8 mouse cellular contexts compared by ENCODE assay signal in genomic region chr9:122248168-122248567, GRCm38 (mm10). TPM values are rescaled to one million over a fixed set of nuclear protein-coding genes. Genes with fewer than 3 reads are reported as not detected.
DNase-seq lines count a peak whose midpoint lies in the region; ATAC-seq and TF ChIP-seq lines count a peak whose summit lies in the region.
"Had no signal": no experiment of that assay in that cellular context is flagged by ENCODE, and none has a peak within 500 bp of the region (broad histone marks: within the 10 kb centered on the region; RNA-seq: fewer than 3 reads in every experiment).

No protein-coding gene starts in this region.

- H3K9me3 ChIP-seq in lung, postnatal 0 days (ENCODE audit: low read length) = no peaks in the 10 kb centered on the region
- H3K9me3 ChIP-seq: liver, embryonic 15.5 days had no signal

- no peak overlapping the region for H3K4me3 ChIP-seq in bone marrow, adult 2 months (replicated peaks; ENCODE audit: control insufficient read depth, low read depth, low read length)
- no peak overlapping the region for H3K4me3 ChIP-seq in embryonic fibroblast, embryonic 13.5 days (ENCODE audit: insufficient read depth, low read length)
- H3K4me3 ChIP-seq in lung, postnatal 0 days (ENCODE audit: low read depth, low read length) = no peak overlapping the region
- H3K4me3 ChIP-seq: liver, embryonic 15.5 days had no signal

- H3K4me1 ChIP-seq in bone marrow, adult 2 months (ENCODE audit: control insufficient read depth, insufficient read depth, low read length) = no peaks in the 10 kb centered on the region; the same call in 1 of the 2 replicates
- H3K4me1 ChIP-seq in embryonic fibroblast, embryonic 13.5 days (ENCODE audit: control insufficient read depth, insufficient read depth, low read length) = peaks cover 3% of the 10 kb centered on the region; the same call in 1 of the 2 replicates
- H3K4me1 ChIP-seq in lung, postnatal 0 days (ENCODE audit: insufficient read depth, low read depth, low read length) = no peaks in the 10 kb centered on the region

- 43% methylated on average over 8 of the region's 8 CpGs for WGBS in bone marrow, adult 2 months
- 49% methylated on average over 8 of the region's 8 CpGs for WGBS in lung, postnatal 0 days

- peak; percentile 51 to 65 for DNase-seq in right cerebral cortex, postnatal 10 days (ENCODE audit: low spot score in 2 of 2)
- DNase-seq in right cerebral cortex, postnatal 25 days = no peak
- peak; percentile 11 for DNase-seq in kidney, adult 11 months
- DNase-seq in lung, postnatal 0 days (ENCODE audit: low spot score) = peak; percentile 75
- DNase-seq in retina, adult 2 months (ENCODE audit: low read depth, low spot score) = peak; percentile 46

- TF ChIP-seq POLR2A in bone marrow, adult 2 months (IDR thresholded peaks at IDR 0.05; ENCODE audit: borderline replicate concordance, control insufficient read depth, low read depth, low read length) = no peak
- no peak for TF ChIP-seq POLR2A in embryonic fibroblast, embryonic 13.5 days (IDR thresholded peaks at IDR 0.05; ENCODE audit: low read depth, low read length)

- H3K9ac ChIP-seq in lung, postnatal 0 days (replicated peaks; ENCODE audit: low read depth) = no peak overlapping the region
- H3K9ac ChIP-seq: liver, embryonic 15.5 days had no signal

- TF ChIP-seq CTCF in bone marrow, adult 2 months (IDR thresholded peaks at IDR 0.05; ENCODE audit: control insufficient read depth, insufficient read depth, low read length) = peak; percentile 70
- TF ChIP-seq CTCF in embryonic fibroblast, embryonic 13.5 days (IDR thresholded peaks at IDR 0.05; ENCODE audit: borderline replicate concordance, insufficient read depth, low read length) = peak; percentile 91
- TF ChIP-seq CTCF in lung, postnatal 0 days (IDR thresholded peaks at IDR 0.05) = peak; percentile 77

- ATAC-seq in lung, postnatal 0 days = peak; percentile 64

- no peak overlapping the region for H3K27ac ChIP-seq in bone marrow, adult 2 months (ENCODE audit: control insufficient read depth, insufficient read depth, low read depth, low read length, poor library complexity)
- no peak overlapping the region for H3K27ac ChIP-seq in embryonic fibroblast, embryonic 13.5 days (ENCODE audit: insufficient read depth, low read length)
- no peak overlapping the region for H3K27ac ChIP-seq in lung, postnatal 0 days (ENCODE audit: low read length)
- H3K27ac ChIP-seq: liver, embryonic 15.5 days had no signal

- H3K4me2 ChIP-seq in lung, postnatal 0 days (replicated peaks; ENCODE audit: low read depth, low read length) = no peak overlapping the region
- H3K4me2 ChIP-seq: liver, embryonic 15.5 days had no signal

- no peak for TF ChIP-seq EP300 in lung, postnatal 0 days (IDR thresholded peaks at IDR 0.05)

- no peaks in the 10 kb centered on the region for H3K27me3 ChIP-seq in lung, postnatal 0 days (replicated peaks; ENCODE audit: insufficient read depth, low read length)
- H3K27me3 ChIP-seq: liver, embryonic 15.5 days had no signal

- H3K36me3 ChIP-seq in lung, postnatal 0 days (ENCODE audit: insufficient read depth, low read length) = peaks cover 19% of the 10 kb centered on the region; the same call in 1 of the 2 replicates

RNA-seq across cellular contexts. Expression of gene Ano10, which starts 46.1 kb away (rescaled TPM):
- 18.0 and 62.4 TPM in 2 replicates for polyA plus RNA-seq in bone marrow, adult 2 months (2011; ENCODE audit: insufficient read depth, insufficient read length, low replicate concordance, missing spikeins)
- polyA plus RNA-seq in embryonic fibroblast, embryonic 13.5 days (2011; ENCODE audit: insufficient read length, low read depth, missing spikeins) = 63.6 and 66.4 TPM in 2 replicates
- polyA plus RNA-seq in lung, postnatal 0 days (2015; fragmentation: Nextera tagmentation; extraction: Ambion mirVana) = 37.4 and 41.6 TPM in 2 replicates
